Mouse (Mus musculus) MEL (cell line): ENCODE measurements at regions not wholly inside any gene's neighbourhood (a gene's known extent, or its start where the extent isn't known, plus 50 kb on each side); places are given as distances from the start of the nearest gene placed in this dataset.

ENCODE experiments used
- DNase-seq: peaks from one replicate; pipeline ENCODE4 v3.0.0; 2011; ENCODE audit warnings: low read depth, low spot score
- H3K27ac ChIP-seq: 2 replicates; pipeline ENCODE4 v1.5.1; 2012; ENCODE audit warnings: low read depth, mild to moderate bottlenecking, control low read depth, low read length, moderate library complexity; ENCODE audit not compliant: control insufficient read depth
- H3K27me3 ChIP-seq, 2 experiments: fragments of 150-350 bp in 1 of 2; sonication (generic) in 1 of 2; 2 replicates each; pipeline ENCODE4 v1.6.1; 2012; ENCODE audit warnings: low read length in 2 of 2, mild to moderate bottlenecking in 2 of 2, improper control_type of control experiment in 1 of 2, moderate library complexity in 1 of 2; ENCODE audit not compliant: insufficient read depth in 2 of 2, control insufficient read depth in 1 of 2
- H3K36me3 ChIP-seq, 2 experiments: 2 replicates each; pipeline ENCODE4 v1.6.1; 2012 to 2014; ENCODE audit warnings: low read length in 2 of 2, improper control_type of control experiment in 1 of 2, inconsistent platforms in 1 of 2, mild to moderate bottlenecking in 1 of 2; ENCODE audit not compliant: insufficient read depth in 2 of 2, control insufficient read depth in 1 of 2
- H3K4me1 ChIP-seq, 2 experiments: fragments of 150-350 bp in 1 of 2; sonication (generic) in 1 of 2; 2 replicates each; pipeline ENCODE4 v1.6.1; 2012; ENCODE audit warnings: low read length in 2 of 2, improper control_type of control experiment in 1 of 2, mild to moderate bottlenecking in 1 of 2; ENCODE audit not compliant: insufficient read depth in 2 of 2, control insufficient read depth in 1 of 2
- H3K4me3 ChIP-seq, 2 experiments: fragments of 150-350 bp in 1 of 2; sonication (generic) in 1 of 2; 2 replicates each; pipeline ENCODE4 v1.5.1; 2012; ENCODE audit warnings: low read depth in 2 of 2, low read length in 2 of 2, mild to moderate bottlenecking in 2 of 2, moderate library complexity in 2 of 2, control low read depth in 1 of 2, improper control_type of control experiment in 1 of 2; ENCODE audit not compliant: control insufficient read depth in 1 of 2, insufficient read depth in 1 of 2
- H3K79me2 ChIP-seq: 2 replicates; pipeline ENCODE4 v1.6.1; 2012; ENCODE audit warnings: mild to moderate bottlenecking, low read length, moderate library complexity; ENCODE audit not compliant: control insufficient read depth, poor library complexity, insufficient read depth
- H3K9ac ChIP-seq: 2 replicates; pipeline ENCODE4 v1.6.1; 2012; ENCODE audit warnings: low read depth, mild to moderate bottlenecking, control low read depth, low read length, moderate library complexity; ENCODE audit not compliant: control insufficient read depth, poor library complexity, severe bottlenecking
- H3K9me3 ChIP-seq: fragments of 150-350 bp; sonication (generic); replicated peaks from 2 replicates; pipeline ENCODE4 v1.6.1; 2012; ENCODE audit warnings: mild to moderate bottlenecking, low read length, improper control_type of control experiment, moderate library complexity; ENCODE audit not compliant: insufficient read depth
- BHLHE40 ChIP-seq: IDR thresholded peaks from 2 replicates; pipeline ENCODE4 v1.6.1; 2012; ENCODE audit warnings: low read depth, mild to moderate bottlenecking, inconsistent platforms, low read length, improper control_type of control experiment, borderline replicate concordance
- CHD1 ChIP-seq: IDR thresholded peaks from 2 replicates; pipeline ENCODE4 v1.6.1; 2012; ENCODE audit warnings: low read depth, mild to moderate bottlenecking, inconsistent platforms, low read length, improper control_type of control experiment
- CTCF ChIP-seq, 3 experiments: IDR thresholded peaks in 2 of 3; conservative IDR thresholded peaks in 1 of 3; 2 replicates each; pipeline ENCODE4 v1.5.1; 2011 to 2012; ENCODE audit warnings: low read length in 3 of 3, low read depth in 2 of 3, mild to moderate bottlenecking in 2 of 3, improper control_type of control experiment in 1 of 3, inconsistent platforms in 1 of 3, mixed read lengths in 1 of 3, moderate library complexity in 1 of 3; ENCODE audit not compliant: control insufficient read depth in 1 of 3, insufficient read depth in 1 of 3, poor library complexity in 1 of 3, severe bottlenecking in 1 of 3
- E2F4 ChIP-seq: IDR thresholded peaks from 2 replicates; pipeline ENCODE4 v1.6.1; 2011; ENCODE audit warnings: low read depth, low read length, improper control_type of control experiment, borderline replicate concordance
- EP300 ChIP-seq, 2 experiments: IDR thresholded peaks; 2 replicates each; pipeline ENCODE4 v1.6.1; 2011; ENCODE audit warnings: improper control_type of control experiment in 2 of 2, low read length in 2 of 2, low read depth in 1 of 2, mild to moderate bottlenecking in 1 of 2
- GATA1 ChIP-seq: IDR thresholded peaks from 2 replicates; pipeline ENCODE4 v1.6.1; 2011; ENCODE audit warnings: low read depth, low read length, improper control_type of control experiment
- MAFK ChIP-seq: IDR thresholded peaks from 2 replicates; pipeline ENCODE4 v1.6.1; 2011; ENCODE audit warnings: low read depth, mild to moderate bottlenecking, low read length, improper control_type of control experiment, borderline replicate concordance
- MAX ChIP-seq: IDR thresholded peaks from 2 replicates; pipeline ENCODE4 v1.6.1; 2011; ENCODE audit warnings: low read length, improper control_type of control experiment
- MAZ ChIP-seq: IDR thresholded peaks from 2 replicates; pipeline ENCODE4 v1.6.1; 2012; ENCODE audit warnings: low read depth, mild to moderate bottlenecking, inconsistent platforms, low read length, improper control_type of control experiment
- MEF2A ChIP-seq: IDR thresholded peaks from 2 replicates; pipeline ENCODE4 v1.6.1; 2014; ENCODE audit warnings: low read depth, mild to moderate bottlenecking, inconsistent platforms, low read length, improper control_type of control experiment; ENCODE audit not compliant: poor library complexity, insufficient replicate concordance, severe bottlenecking; ENCODE audit errors: extremely low read depth
- MXI1 ChIP-seq: IDR thresholded peaks from 2 replicates; pipeline ENCODE4 v1.6.1; 2011; ENCODE audit warnings: mild to moderate bottlenecking, low read depth, low read length, improper control_type of control experiment
- MYB ChIP-seq: IDR thresholded peaks from 2 replicates; pipeline ENCODE4 v1.6.1; 2011; ENCODE audit warnings: mild to moderate bottlenecking, low read depth, low read length, improper control_type of control experiment
- MYC ChIP-seq: IDR thresholded peaks from 2 replicates; pipeline ENCODE4 v1.6.1; 2011; ENCODE audit warnings: low read depth, mild to moderate bottlenecking, low read length, improper control_type of control experiment, moderate library complexity
- NELFE ChIP-seq: IDR thresholded peaks from 2 replicates; pipeline ENCODE4 v1.6.1; 2011; ENCODE audit warnings: low read depth, low read length, improper control_type of control experiment
- POLR2A ChIP-seq, 2 experiments: IDR thresholded peaks; 2 replicates each; pipeline ENCODE4 v1.6.1; 2011 to 2012; ENCODE audit warnings: low read length in 2 of 2, mild to moderate bottlenecking in 2 of 2, control low read depth in 1 of 2, improper control_type of control experiment in 1 of 2, low read depth in 1 of 2, moderate library complexity in 1 of 2; ENCODE audit not compliant: control insufficient read depth in 1 of 2, insufficient read depth in 1 of 2, poor library complexity in 1 of 2
- POLR2AphosphoS5 ChIP-seq: IDR thresholded peaks from 2 replicates; pipeline ENCODE4 v1.6.1; 2012; ENCODE audit warnings: low read depth, borderline replicate concordance, mild to moderate bottlenecking, inconsistent platforms, low read length, moderate library complexity, mixed read lengths
- RAD21 ChIP-seq: IDR thresholded peaks from 2 replicates; pipeline ENCODE4 v1.6.1; 2011; ENCODE audit warnings: mild to moderate bottlenecking, low read depth, low read length, improper control_type of control experiment
- SMC3 ChIP-seq: IDR thresholded peaks from 2 replicates; pipeline ENCODE4 v1.6.1; 2011; ENCODE audit warnings: low read depth, low read length, improper control_type of control experiment
- ZC3H11A ChIP-seq: IDR thresholded peaks from 2 replicates; pipeline ENCODE4 v1.6.1; 2012; ENCODE audit warnings: low read depth, mild to moderate bottlenecking, inconsistent platforms, low read length, improper control_type of control experiment
- ZKSCAN1 ChIP-seq: IDR thresholded peaks from 2 replicates; pipeline ENCODE4 v1.6.1; 2012; ENCODE audit warnings: low read depth, mild to moderate bottlenecking, inconsistent platforms, low read length, improper control_type of control experiment, moderate library complexity
- ZNF384 ChIP-seq: IDR thresholded peaks from 2 replicates; pipeline ENCODE4 v1.6.1; 2012; ENCODE audit warnings: low read depth, mild to moderate bottlenecking, inconsistent platforms, low read length, improper control_type of control experiment

DNA sequence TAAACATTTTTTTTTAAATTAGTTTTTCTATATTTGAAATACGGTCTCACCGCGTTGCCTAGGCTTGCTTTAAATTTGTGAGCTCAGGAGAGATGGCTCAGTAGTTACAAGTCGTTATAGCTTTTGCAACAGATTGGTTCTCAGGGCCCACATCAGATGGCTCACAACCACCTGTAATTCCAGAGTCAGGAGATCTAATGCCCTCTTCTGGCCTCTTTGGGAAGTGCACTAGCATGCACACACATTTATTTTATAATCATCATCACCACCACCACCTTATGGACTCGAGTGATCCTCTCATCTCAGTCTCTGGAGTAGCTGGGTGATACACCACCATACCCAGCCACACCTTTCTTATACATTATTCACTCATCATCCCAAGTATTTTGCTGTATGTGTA is 116.9 kb upstream of the Egln3 start:
- DNase-seq = peak; percentile 49
- no peaks in the 10 kb centered on the region for H3K36me3 ChIP-seq
- no peak overlapping the region for H3K4me3 ChIP-seq
- no peak overlapping the region for H3K27ac ChIP-seq
- peak; percentile 60 for TF ChIP-seq RAD21
- TF ChIP-seq POLR2AphosphoS5 = no peak
- TF ChIP-seq MAZ = no peak
- TF ChIP-seq ZC3H11A = peak; percentile 66
- no peak for TF ChIP-seq MYC
- no peak for TF ChIP-seq MYB
- TF ChIP-seq SMC3 = peak; percentile 65
- TF ChIP-seq MAFK = no peak
- peak; percentile 28 to 53 (median 45) for TF ChIP-seq CTCF (IDR thresholded peaks at IDR 0.05 in 2 of 3, conservative IDR thresholded peaks at IDR 0.05 in 1 of 3; ENCODE audit: control insufficient read depth in 1 of 3, insufficient read depth in 1 of 3, low read depth in 2 of 3, low read length in 3 of 3, poor library complexity in 1 of 3, severe bottlenecking in 1 of 3)
- no peaks in the 10 kb centered on the region for H3K79me2 ChIP-seq
- H3K9ac ChIP-seq = no peak overlapping the region
- no peaks in the 10 kb centered on the region; a peak in 1 of 4 replicates for H3K4me1 ChIP-seq
- H3K27me3 ChIP-seq = no peaks in the 10 kb centered on the region
- H3K9me3 ChIP-seq = no peaks in the 10 kb centered on the region

DNA sequence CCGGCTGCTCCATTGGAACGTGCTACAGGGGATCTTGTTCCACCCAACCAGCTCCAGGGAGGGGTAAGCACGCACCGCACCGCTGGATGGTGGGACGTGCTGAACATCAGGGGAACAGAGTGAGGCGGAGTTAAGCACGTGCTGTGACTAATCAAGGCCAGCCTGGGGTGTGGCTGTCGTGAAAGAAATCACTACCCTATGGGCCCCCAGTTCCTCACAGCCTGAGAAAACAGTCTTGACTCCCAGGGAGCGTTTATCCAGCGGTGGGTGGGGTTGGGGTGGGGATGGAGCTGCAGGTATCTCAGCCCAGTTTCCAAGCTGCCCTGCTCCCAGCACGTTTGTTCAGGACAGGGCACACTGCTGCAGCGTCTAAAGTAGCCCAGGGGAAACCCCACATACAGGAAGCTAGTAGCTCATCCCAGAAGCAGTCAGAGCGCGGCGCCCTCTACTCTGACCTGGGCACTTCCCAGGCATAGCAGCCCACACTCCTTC is 113.4 kb upstream of the Egln3 start:
- Histone ChIP-seq H3K79me2 (no peaks in the 10 kb centered on the region), H3K9ac (no peak overlapping the region), H3K27ac (no peak overlapping the region), H3K36me3 (peaks cover 0 to 2% of the 10 kb centered on the region in 2 experiments; a peak in 2 of 4 replicates), H3K4me3 (peak overlapping the region in 1 of 2 experiments; percentile 23; a peak in 1 of 4 replicates), H3K9me3 (no peaks in the 10 kb centered on the region), H3K27me3 (no peaks in the 10 kb centered on the region), H3K4me1 (peaks cover 7 to 16% of the 10 kb centered on the region in 2 experiments)
- TF ChIP-seq MAFK (no peak), BHLHE40 (peak; percentile 91; the same call in 1 of the 2 replicates), ZNF384 (no peak), ZC3H11A (0 out of 2 replicates have a peak, but pooled peaks have one; percentile 0), NELFE (no peak), MXI1 (peak; percentile 20; the same call in 1 of the 2 replicates), MAZ (no peak; the same call in 1 of the 2 replicates), CTCF (IDR thresholded peaks at IDR 0.05 in 2 of 3, conservative IDR thresholded peaks at IDR 0.05 in 1 of 3; ENCODE audit: control insufficient read depth in 1 of 3, insufficient read depth in 1 of 3, low read depth in 2 of 3, low read length in 3 of 3, poor library complexity in 1 of 3, severe bottlenecking in 1 of 3) (no peak; a peak in 1 of 6 replicates), EP300 (IDR thresholded peaks at IDR 0.05; ENCODE audit: low read depth in 1 of 2, low read length in 2 of 2) (no peak), GATA1 (no peak), MYB (no peak), MEF2A (no peak), POLR2A (IDR thresholded peaks at IDR 0.05; ENCODE audit: control insufficient read depth in 1 of 2, insufficient read depth in 1 of 2, low read depth in 1 of 2, low read length in 2 of 2, poor library complexity in 1 of 2) (no peak), E2F4 (no peak), MAX (0 out of 2 replicates have a peak, but pooled peaks have one; percentile 16), ZKSCAN1 (no peak), CHD1 (no peak)
- DNase-seq = peak; percentile 51
